Mouse (Mus musculus) MEL (cell line): ENCODE data around the gene Zfp420. TPM values are rescaled to one million over a fixed set of nuclear protein-coding genes. Genes with fewer than 3 reads are reported as not detected.

Source experiments
- DNase-seq: peaks from one replicate; pipeline ENCODE4 v3.0.0; 2011; ENCODE audit warnings: low read depth, low spot score
- H3K27ac ChIP-seq: 2 replicates; pipeline ENCODE4 v1.5.1; 2012; ENCODE audit warnings: low read depth, mild to moderate bottlenecking, control low read depth, low read length, moderate library complexity; ENCODE audit not compliant: control insufficient read depth
- H3K27me3 ChIP-seq, 2 experiments: fragments of 150-350 bp in 1 of 2; sonication (generic) in 1 of 2; 2 replicates each; pipeline ENCODE4 v1.6.1; 2012; ENCODE audit warnings: low read length in 2 of 2, mild to moderate bottlenecking in 2 of 2, improper control_type of control experiment in 1 of 2, moderate library complexity in 1 of 2; ENCODE audit not compliant: insufficient read depth in 2 of 2, control insufficient read depth in 1 of 2
- H3K36me3 ChIP-seq, 2 experiments: 2 replicates each; pipeline ENCODE4 v1.6.1; 2012 to 2014; ENCODE audit warnings: low read length in 2 of 2, improper control_type of control experiment in 1 of 2, inconsistent platforms in 1 of 2, mild to moderate bottlenecking in 1 of 2; ENCODE audit not compliant: insufficient read depth in 2 of 2, control insufficient read depth in 1 of 2
- H3K4me1 ChIP-seq, 2 experiments: fragments of 150-350 bp in 1 of 2; sonication (generic) in 1 of 2; 2 replicates each; pipeline ENCODE4 v1.6.1; 2012; ENCODE audit warnings: low read length in 2 of 2, improper control_type of control experiment in 1 of 2, mild to moderate bottlenecking in 1 of 2; ENCODE audit not compliant: insufficient read depth in 2 of 2, control insufficient read depth in 1 of 2
- H3K4me3 ChIP-seq, 2 experiments: fragments of 150-350 bp in 1 of 2; sonication (generic) in 1 of 2; 2 replicates each; pipeline ENCODE4 v1.5.1; 2012; ENCODE audit warnings: low read depth in 2 of 2, low read length in 2 of 2, mild to moderate bottlenecking in 2 of 2, moderate library complexity in 2 of 2, control low read depth in 1 of 2, improper control_type of control experiment in 1 of 2; ENCODE audit not compliant: control insufficient read depth in 1 of 2, insufficient read depth in 1 of 2
- H3K79me2 ChIP-seq: 2 replicates; pipeline ENCODE4 v1.6.1; 2012; ENCODE audit warnings: mild to moderate bottlenecking, low read length, moderate library complexity; ENCODE audit not compliant: control insufficient read depth, poor library complexity, insufficient read depth
- H3K9ac ChIP-seq: 2 replicates; pipeline ENCODE4 v1.6.1; 2012; ENCODE audit warnings: low read depth, mild to moderate bottlenecking, control low read depth, low read length, moderate library complexity; ENCODE audit not compliant: control insufficient read depth, poor library complexity, severe bottlenecking
- H3K9me3 ChIP-seq: fragments of 150-350 bp; sonication (generic); replicated peaks from 2 replicates; pipeline ENCODE4 v1.6.1; 2012; ENCODE audit warnings: mild to moderate bottlenecking, low read length, improper control_type of control experiment, moderate library complexity; ENCODE audit not compliant: insufficient read depth
- BHLHE40 ChIP-seq: IDR thresholded peaks from 2 replicates; pipeline ENCODE4 v1.6.1; 2012; ENCODE audit warnings: low read depth, mild to moderate bottlenecking, inconsistent platforms, low read length, improper control_type of control experiment, borderline replicate concordance
- CHD2 ChIP-seq: IDR thresholded peaks from 2 replicates; pipeline ENCODE4 v1.6.1; 2011; ENCODE audit warnings: low read length, improper control_type of control experiment
- ELF1 ChIP-seq: IDR thresholded peaks from 2 replicates; pipeline ENCODE4 v1.6.1; 2014; ENCODE audit warnings: low read depth, mild to moderate bottlenecking, inconsistent platforms, low read length, improper control_type of control experiment, moderate library complexity
- EP300 ChIP-seq, 2 experiments: IDR thresholded peaks; 2 replicates each; pipeline ENCODE4 v1.6.1; 2011; ENCODE audit warnings: improper control_type of control experiment in 2 of 2, low read length in 2 of 2, low read depth in 1 of 2, mild to moderate bottlenecking in 1 of 2
- ETS1 ChIP-seq: IDR thresholded peaks from 2 replicates; pipeline ENCODE4 v1.6.1; 2012; ENCODE audit warnings: low read depth, mild to moderate bottlenecking, inconsistent platforms, low read length, improper control_type of control experiment, moderate library complexity
- GABPA ChIP-seq: IDR thresholded peaks from 2 replicates; pipeline ENCODE4 v1.6.1; 2012; ENCODE audit warnings: low read depth, mild to moderate bottlenecking, inconsistent platforms, low read length, improper control_type of control experiment, moderate library complexity
- GATA1 ChIP-seq: IDR thresholded peaks from 2 replicates; pipeline ENCODE4 v1.6.1; 2011; ENCODE audit warnings: low read depth, low read length, improper control_type of control experiment
- JUND ChIP-seq: IDR thresholded peaks from 2 replicates; pipeline ENCODE4 v1.6.1; 2011; ENCODE audit warnings: low read depth, mild to moderate bottlenecking, improper control_type of control experiment, low read length
- KAT2A ChIP-seq: conservative IDR thresholded peaks from 2 replicates; pipeline ENCODE4 v1.6.1; 2012; ENCODE audit warnings: low read depth, low read length, improper control_type of control experiment, inconsistent platforms
- MAFK ChIP-seq: IDR thresholded peaks from 2 replicates; pipeline ENCODE4 v1.6.1; 2011; ENCODE audit warnings: low read depth, mild to moderate bottlenecking, low read length, improper control_type of control experiment, borderline replicate concordance
- MAX ChIP-seq: IDR thresholded peaks from 2 replicates; pipeline ENCODE4 v1.6.1; 2011; ENCODE audit warnings: low read length, improper control_type of control experiment
- MAZ ChIP-seq: IDR thresholded peaks from 2 replicates; pipeline ENCODE4 v1.6.1; 2012; ENCODE audit warnings: low read depth, mild to moderate bottlenecking, inconsistent platforms, low read length, improper control_type of control experiment
- MXI1 ChIP-seq: IDR thresholded peaks from 2 replicates; pipeline ENCODE4 v1.6.1; 2011; ENCODE audit warnings: mild to moderate bottlenecking, low read depth, low read length, improper control_type of control experiment
- MYB ChIP-seq: IDR thresholded peaks from 2 replicates; pipeline ENCODE4 v1.6.1; 2011; ENCODE audit warnings: mild to moderate bottlenecking, low read depth, low read length, improper control_type of control experiment
- MYC ChIP-seq: IDR thresholded peaks from 2 replicates; pipeline ENCODE4 v1.6.1; 2011; ENCODE audit warnings: low read depth, mild to moderate bottlenecking, low read length, improper control_type of control experiment, moderate library complexity
- NRF1 ChIP-seq: IDR thresholded peaks from 2 replicates; pipeline ENCODE4 v1.6.1; 2014; ENCODE audit warnings: low read depth, mild to moderate bottlenecking, inconsistent platforms, low read length, improper control_type of control experiment, moderate library complexity; ENCODE audit not compliant: poor library complexity, insufficient read depth, severe bottlenecking
- POLR2AphosphoS5 ChIP-seq: IDR thresholded peaks from 2 replicates; pipeline ENCODE4 v1.6.1; 2012; ENCODE audit warnings: low read depth, borderline replicate concordance, mild to moderate bottlenecking, inconsistent platforms, low read length, moderate library complexity, mixed read lengths
- TBP ChIP-seq: IDR thresholded peaks from 2 replicates; pipeline ENCODE4 v1.8.0; 2011; ENCODE audit warnings: low read depth, low read length, improper control_type of control experiment
- UBTF ChIP-seq: IDR thresholded peaks from 2 replicates; pipeline ENCODE4 v1.6.1; 2012; ENCODE audit warnings: low read depth, mild to moderate bottlenecking, inconsistent platforms, low read length, improper control_type of control experiment, moderate library complexity, borderline replicate concordance; ENCODE audit not compliant: insufficient read depth
- USF1 ChIP-seq: IDR thresholded peaks from 2 replicates; pipeline ENCODE4 v1.6.1; 2014; ENCODE audit warnings: low read depth, mild to moderate bottlenecking, inconsistent platforms, low read length, improper control_type of control experiment, moderate library complexity
- ZC3H11A ChIP-seq: IDR thresholded peaks from 2 replicates; pipeline ENCODE4 v1.6.1; 2012; ENCODE audit warnings: low read depth, mild to moderate bottlenecking, inconsistent platforms, low read length, improper control_type of control experiment
- ZMIZ1 ChIP-seq: IDR thresholded peaks from 2 replicates; pipeline ENCODE4 v1.6.1; 2012; ENCODE audit warnings: low read depth, mild to moderate bottlenecking, inconsistent platforms, low read length, improper control_type of control experiment, moderate library complexity
- ZNF384 ChIP-seq: IDR thresholded peaks from 2 replicates; pipeline ENCODE4 v1.6.1; 2012; ENCODE audit warnings: low read depth, mild to moderate bottlenecking, inconsistent platforms, low read length, improper control_type of control experiment
- polyA plus RNA-seq, 2 experiments: library from polyadenylated mRNA; stranded (reverse) in 1 of 2; unstranded in 1 of 2; fragments of >175 nt in 1 of 2; fragments of >200 nt in 1 of 2; gene quantifications; 2 replicates each; pipeline versions ENCODE4 v1.2.1 to v1.2.4; 2012; ENCODE audit warnings: low replicate concordance in 2 of 2, low read depth in 1 of 2; ENCODE audit not compliant: insufficient read length in 2 of 2, insufficient read depth in 1 of 2, missing spikeins in 1 of 2
- total RNA-seq: library from RNA; depleted of rRNA; stranded (reverse); fragments of 300-350 nt; gene quantifications from 2 replicates; pipeline ENCODE4 v1.2.3, GENCODE M21; 2012

Zfp420 gene
- total and polyA plus RNA-seq, 3 experiments = 3.2 to 4.2 TPM; not detected in 1

DNA sequence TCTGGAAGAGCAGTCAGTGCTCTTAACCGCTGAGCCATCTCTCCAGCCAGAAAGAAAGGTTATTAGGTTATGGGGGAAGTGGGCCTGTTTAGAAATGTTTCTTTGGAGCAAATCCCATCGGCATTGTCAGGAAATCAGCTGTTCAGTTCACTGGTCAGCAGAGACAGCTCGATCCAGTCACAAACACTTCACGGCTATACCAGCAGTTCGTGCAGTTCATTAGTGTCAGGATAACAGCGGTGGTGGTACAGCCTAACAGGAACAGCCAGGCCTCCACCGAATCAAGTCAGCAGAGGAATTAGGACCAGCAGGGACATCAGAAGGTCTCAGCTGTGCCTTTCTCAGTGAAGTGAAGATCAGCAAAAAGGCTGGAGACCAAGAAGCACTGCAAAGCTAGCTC is 21.1 kb downstream of the Zfp420 start:
- H3K4me1 ChIP-seq = no peaks in the 10 kb centered on the region
- no peaks in the 10 kb centered on the region for H3K79me2 ChIP-seq
- H3K4me3 ChIP-seq = no peak overlapping the region
- DNase-seq = no peak
- no peak overlapping the region for H3K9ac ChIP-seq
- H3K27me3 ChIP-seq = no peaks in the 10 kb centered on the region
- no peaks in the 10 kb centered on the region for H3K9me3 ChIP-seq
- H3K27ac ChIP-seq = no peak overlapping the region
- no peaks in the 10 kb centered on the region; a peak in 1 of 4 replicates for H3K36me3 ChIP-seq
- TF ChIP-seq BHLHE40 = no peak
- TF ChIP-seq POLR2AphosphoS5 = no peak
- no peak for TF ChIP-seq GATA1
- no peak for TF ChIP-seq MYB
- no peak for TF ChIP-seq MAX
- no peak for TF ChIP-seq MYC
- TF ChIP-seq ELF1 = no peak
- TF ChIP-seq NRF1 = no peak
- no peak for TF ChIP-seq UBTF
- TF ChIP-seq EP300 (IDR thresholded peaks at IDR 0.05; ENCODE audit: low read depth in 1 of 2, low read length in 2 of 2) = no peak
- TF ChIP-seq MAZ = no peak
- TF ChIP-seq JUND = no peak

DNA sequence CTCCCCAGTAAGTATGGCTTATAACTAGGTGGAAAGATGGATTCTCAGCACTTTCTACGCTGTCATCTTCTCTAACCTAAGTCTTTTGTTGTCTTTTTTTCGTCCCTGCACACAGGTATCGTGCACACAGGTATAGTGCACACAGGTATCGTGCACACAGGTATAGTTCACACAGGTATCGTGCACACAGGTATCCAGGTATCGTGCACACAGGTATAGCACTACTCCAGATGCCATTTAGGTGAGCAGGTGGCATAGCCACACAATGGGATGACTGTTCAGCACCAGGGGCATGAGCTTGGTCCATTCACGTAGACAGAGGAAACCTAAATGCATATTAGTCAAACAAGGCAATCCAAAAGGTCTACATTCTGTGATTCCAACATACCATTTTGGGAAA is 30.7 kb downstream of the Zfp420 start:
- Histone ChIP-seq H3K27ac (no peak overlapping the region), H3K9me3 (no peaks in the 10 kb centered on the region), H3K27me3 (no peaks in the 10 kb centered on the region), H3K4me1 (no peaks in the 10 kb centered on the region), H3K4me3 (no peak overlapping the region), H3K9ac (no peak overlapping the region), H3K79me2 (no peaks in the 10 kb centered on the region), H3K36me3 (peaks cover 0 to 2% of the 10 kb centered on the region in 2 experiments; a peak in 2 of 4 replicates)
- DNase-seq = no peak
- no peak for TF ChIP-seq EP300 (IDR thresholded peaks at IDR 0.05; ENCODE audit: low read depth in 1 of 2, low read length in 2 of 2)

DNA sequence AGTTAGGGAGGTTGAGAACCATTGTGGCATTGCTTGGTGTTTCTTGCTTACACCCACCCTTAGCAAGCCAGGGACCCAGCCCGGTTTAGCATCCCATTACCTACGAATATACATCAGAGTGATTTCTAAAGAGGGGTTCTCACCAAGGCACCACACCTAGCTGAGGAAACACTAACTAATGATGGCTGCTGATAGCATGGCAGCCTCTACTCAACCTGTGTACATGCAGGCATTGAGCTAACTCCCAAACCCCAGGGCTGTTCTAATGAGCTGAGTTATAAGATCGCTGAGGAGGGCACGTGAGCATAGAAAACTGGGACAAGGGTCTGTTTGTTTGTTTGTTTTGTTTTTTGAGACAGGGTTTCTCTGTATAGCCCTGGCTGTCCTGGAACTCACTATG is 33.0 kb downstream of the Zfp420 start:
- Histone ChIP-seq H3K36me3 (peaks cover 0 to 10% of the 10 kb centered on the region in 2 experiments; a peak in 2 of 4 replicates), H3K4me3 (no peak overlapping the region), H3K79me2 (no peaks in the 10 kb centered on the region)

More for the DNA sequence above, 33.0 kb downstream of the Zfp420 start:
- no peaks in the 10 kb centered on the region for H3K4me1 ChIP-seq
- no peak overlapping the region for H3K27ac ChIP-seq
- no peak for DNase-seq
- TF ChIP-seq GATA1 (no peak), NRF1 (no peak), CHD2 (no peak), MXI1 (no peak), UBTF (no peak), ETS1 (no peak), GABPA (no peak), USF1 (no peak), MAX (no peak), MYC (no peak), MAFK (no peak), ZC3H11A (no peak), ZNF384 (no peak), TBP (no peak), ZMIZ1 (no peak), JUND (no peak), EP300 (IDR thresholded peaks at IDR 0.05; ENCODE audit: low read depth in 1 of 2, low read length in 2 of 2) (no peak), MYB (no peak), KAT2A (no peak)
- no peaks in the 10 kb centered on the region for H3K9me3 ChIP-seq
- no peaks in the 10 kb centered on the region for H3K27me3 ChIP-seq
- no peak overlapping the region for H3K9ac ChIP-seq
